Mouse (Mus musculus) intestine, embryonic 16.5 days (tissue): ENCODE measurements around the gene Tet3. TPM values are rescaled to one million over a fixed set of nuclear protein-coding genes. Genes with fewer than 3 reads are reported as not detected.

Experiments used
- ATAC-seq: fragments of 200-750 bp; cut with Nextera tagmentation; 2 replicates; pipeline ENCODE4 v1.8.0; 2017; ENCODE audit warnings: moderate TSS enrichment, moderate library complexity
- H3K27ac ChIP-seq: fragments of 300-500 bp; sonication (generic); 2 replicates; pipeline ENCODE4 v1.5.1; 2014; ENCODE audit warnings: mild to moderate bottlenecking, low read length
- H3K27me3 ChIP-seq: fragments of 300-500 bp; sonication (generic); replicated peaks from 2 replicates; pipeline ENCODE4 v1.6.1; 2014; ENCODE audit warnings: low read length, control low read depth, mixed read lengths; ENCODE audit not compliant: control insufficient read depth, insufficient read depth
- H3K36me3 ChIP-seq: fragments of 300-500 bp; sonication (generic); 2 replicates; pipeline ENCODE4 v1.6.1; 2014; ENCODE audit warnings: low read length, control low read depth; ENCODE audit not compliant: control insufficient read depth, insufficient read depth
- H3K4me1 ChIP-seq: fragments of 300-500 bp; sonication (generic); 2 replicates; pipeline ENCODE4 v1.6.1; 2014; ENCODE audit warnings: low read length, control low read depth, mixed read lengths; ENCODE audit not compliant: control insufficient read depth, insufficient read depth
- H3K4me2 ChIP-seq: fragments of 300-500 bp; sonication (generic); 2 replicates; pipeline ENCODE4 v1.6.1; 2014; ENCODE audit warnings: low read depth, low read length, control low read depth
- H3K4me3 ChIP-seq: fragments of 300-500 bp; sonication (generic); 2 replicates; pipeline ENCODE4 v1.5.1; 2014; ENCODE audit warnings: mild to moderate bottlenecking, low read length
- H3K9ac ChIP-seq: fragments of 300-500 bp; sonication (generic); 2 replicates; pipeline ENCODE4 v1.6.1; 2014; ENCODE audit warnings: low read depth, low read length
- H3K9me3 ChIP-seq: fragments of 300-500 bp; sonication (generic); 2 replicates; pipeline ENCODE4 v1.6.1; 2016; ENCODE audit warnings: low read length, control low read depth; ENCODE audit not compliant: control insufficient read depth
- whole genome bisulfite sequencing: fragments of 180-500 bp; shearing (Covaris S2); extraction: QIAGEN DNeasy Blood & Tissue Kit; methylation state at CpG from one replicate; pipeline ENCODE4 v1.1.7; 2014; 5-methylcytosine and 5-hydroxymethylcytosine counted together
- polyA plus RNA-seq: library from polyadenylated mRNA; unstranded; fragments of >200 nt; fragmentation: Nextera tagmentation; extraction: Ambion mirVana; gene quantifications from 2 replicates; pipeline ENCODE4 v1.2.1, GENCODE M21; 2015

The Tet3 gene
- polyA plus RNA-seq, 1 experiment from 2014 or later, result 40.1 TPM

DNA sequence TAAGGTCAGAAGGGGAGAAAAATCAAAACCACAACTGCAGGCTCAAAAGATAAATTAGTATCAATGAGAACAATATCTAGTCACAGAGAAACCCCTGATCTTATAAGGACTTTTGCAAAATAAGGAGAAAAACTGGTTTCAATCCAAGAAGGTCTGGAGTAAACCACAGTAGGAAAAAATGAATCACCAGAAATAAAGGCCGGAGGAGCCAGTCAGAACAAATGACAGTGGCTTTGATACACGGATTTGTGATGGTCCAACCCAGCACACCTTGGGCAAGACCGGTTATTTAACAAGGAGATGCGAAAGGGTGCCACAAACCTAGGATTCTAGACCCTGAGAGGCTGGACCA lies 34.9 kb downstream of the Tet3 start:
- ATAC-seq, result no peak
- Histone ChIP-seq H3K4me1 (peaks cover 49% of the 10 kb centered on the region), H3K4me2 (no peak overlapping the region), H3K9ac (no peak overlapping the region), H3K27me3 (no peaks in the 10 kb centered on the region), H3K4me3 (no peak overlapping the region), H3K27ac (peak overlapping the region; percentile 88), H3K9me3 (no peaks in the 10 kb centered on the region), H3K36me3 (0 out of 2 replicates have a peak, but pooled peaks cover 2% of the 10 kb centered on the region)
- 80% methylated on average over 4 of the region's 4 CpGs for WGBS

DNA sequence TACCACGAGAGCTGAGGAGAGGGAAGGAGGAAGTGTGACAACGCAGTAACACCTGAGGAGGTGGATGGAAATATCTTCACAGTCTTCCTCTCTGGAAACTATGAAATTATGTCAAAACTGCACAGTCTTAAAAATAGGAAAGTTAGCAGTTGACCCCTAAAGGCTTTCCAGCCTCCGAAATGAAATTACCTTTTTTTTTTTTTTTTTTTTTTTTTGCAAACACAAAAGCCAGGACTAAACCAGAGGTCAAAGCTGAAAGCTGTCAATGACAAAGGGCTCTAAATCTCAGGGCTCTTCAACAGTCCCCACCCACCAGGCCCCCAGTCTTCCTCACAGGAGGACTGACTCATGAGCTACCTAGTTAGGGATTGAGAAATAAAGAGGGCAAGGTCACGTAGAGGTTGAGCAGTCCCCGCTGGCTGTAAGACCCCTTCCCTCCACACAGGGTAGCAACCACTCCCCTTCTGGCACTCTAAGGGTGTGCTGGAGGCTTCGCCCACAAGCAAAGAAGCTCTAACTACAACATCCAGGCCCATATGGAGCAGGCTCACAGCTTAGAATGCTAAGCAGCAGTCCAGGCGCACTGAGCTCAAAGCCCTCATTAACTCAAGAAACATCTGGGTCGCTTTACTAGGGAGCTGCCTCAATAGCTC lies 35.4 kb downstream of the Tet3 start:
- H3K4me2 ChIP-seq, result no peak overlapping the region
- H3K27ac ChIP-seq, result peak overlapping the region; percentile 88
- no peak for ATAC-seq
- H3K9me3 ChIP-seq, result no peaks in the 10 kb centered on the region
- H3K9ac ChIP-seq, result peak overlapping the region; percentile 26; the same call in 1 of the 2 replicates
- H3K4me3 ChIP-seq, result no peak overlapping the region
- no peaks in the 10 kb centered on the region for H3K27me3 ChIP-seq
- H3K4me1 ChIP-seq, result peaks cover 49% of the 10 kb centered on the region
- 47% methylated on average over 8 of the region's 8 CpGs for WGBS
- 0 out of 2 replicates have a peak, but pooled peaks cover 2% of the 10 kb centered on the region for H3K36me3 ChIP-seq

DNA sequence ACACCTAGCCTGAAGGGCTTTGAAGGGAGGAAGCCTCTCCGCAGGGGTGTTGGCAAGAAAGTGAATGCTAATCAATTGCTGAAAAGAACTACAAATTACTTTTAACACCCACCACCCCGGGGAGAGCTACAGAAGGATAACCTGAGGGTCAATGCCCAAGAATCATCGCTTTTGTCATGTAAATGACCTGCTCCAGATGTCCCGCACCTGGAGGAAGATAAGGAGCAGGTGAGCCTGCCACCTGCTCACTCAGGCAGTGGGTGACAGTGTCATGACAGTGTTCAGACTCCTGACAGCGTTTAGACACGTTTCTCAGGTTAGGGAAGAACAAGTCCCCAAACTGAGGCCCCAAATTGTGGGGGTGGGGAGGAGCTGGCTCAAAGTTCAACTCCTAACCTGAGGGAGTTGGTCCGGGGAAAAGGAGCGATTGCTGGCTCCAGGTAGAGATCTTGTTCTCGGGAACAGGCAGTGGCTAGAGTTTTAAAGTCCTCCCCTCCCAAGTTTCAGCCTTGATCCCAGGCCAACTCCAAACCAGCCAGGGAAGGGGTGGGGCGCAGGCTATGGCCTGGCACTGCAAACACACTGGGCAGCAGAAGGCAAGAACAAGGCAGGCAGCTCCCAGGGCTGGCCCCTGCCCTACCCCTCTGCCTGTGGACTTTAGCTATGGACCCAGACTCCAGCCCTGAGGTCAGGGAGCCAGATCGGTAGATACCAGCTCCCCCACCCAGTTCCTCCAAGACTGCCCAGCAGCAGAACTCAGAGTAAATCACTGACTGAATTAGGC lies 36.8 kb downstream of the Tet3 start:
- Histone ChIP-seq H3K27me3 (no peaks in the 10 kb centered on the region), H3K4me1 (peaks cover 49% of the 10 kb centered on the region), H3K9ac (peak overlapping the region; percentile 25; the same call in 1 of the 2 replicates), H3K4me3 (no peak overlapping the region), H3K27ac (peak overlapping the region; percentile 88), H3K4me2 (0 out of 2 replicates have a peak overlapping the region, but pooled peaks have one; percentile 1), H3K36me3 (0 out of 2 replicates have a peak, but pooled peaks cover 2% of the 10 kb centered on the region), H3K9me3 (no peaks in the 10 kb centered on the region)
- WGBS, result 21% methylated on average over 11 of the region's 11 CpGs
- ATAC-seq, result peak; percentile 98

DNA sequence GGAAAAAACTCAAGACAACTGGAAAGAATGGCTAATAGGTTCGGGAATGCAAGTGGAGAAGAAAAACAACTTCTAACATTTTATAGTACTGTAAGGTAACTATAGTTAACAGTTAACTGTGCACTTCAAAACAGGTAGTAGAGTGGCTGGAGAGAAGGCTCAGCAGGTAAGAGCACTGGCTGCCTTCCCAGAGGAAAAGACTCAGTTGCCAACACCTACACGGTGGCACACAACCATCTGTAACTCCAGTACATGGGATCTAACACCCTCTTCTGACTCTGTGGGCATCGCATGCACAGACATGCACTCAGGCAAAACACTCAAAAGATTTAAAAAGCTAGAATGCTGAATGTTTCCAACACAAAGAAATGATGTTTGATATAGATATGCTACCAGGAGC lies 39.4 kb downstream of the Tet3 start:
- Histone ChIP-seq H3K27ac (no peak overlapping the region; the same call in 1 of the 2 replicates), H3K9me3 (no peaks in the 10 kb centered on the region), H3K4me1 (peaks cover 60% of the 10 kb centered on the region), H3K4me2 (no peak overlapping the region), H3K36me3 (no peaks in the 10 kb centered on the region), H3K4me3 (no peak overlapping the region), H3K27me3 (no peaks in the 10 kb centered on the region), H3K9ac (no peak overlapping the region)
- WGBS, result 88% methylated on average over 3 of the region's 3 CpGs
- no peak for ATAC-seq

DNA sequence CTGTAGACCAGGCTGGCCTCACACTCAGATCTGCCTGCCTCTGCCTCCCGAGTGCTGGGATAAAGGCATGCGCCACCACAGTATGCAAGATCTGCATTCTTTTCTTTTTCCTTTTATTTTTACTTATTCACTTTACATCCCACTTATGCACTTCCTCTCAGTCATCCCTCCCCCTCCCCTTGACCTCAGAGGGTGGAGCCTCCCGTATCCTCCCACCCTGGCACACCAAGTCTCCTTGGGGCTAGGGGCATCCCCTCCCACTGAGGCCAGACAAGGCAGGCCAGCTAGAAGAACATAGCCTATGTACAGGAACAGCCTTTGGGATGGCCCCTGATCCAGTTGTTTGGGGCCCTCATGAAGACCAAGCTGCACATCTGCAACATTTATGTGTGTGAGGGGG lies 41.4 kb downstream of the Tet3 start:
- H3K9ac ChIP-seq, result no peak overlapping the region
- no peak overlapping the region for H3K27ac ChIP-seq
- peaks cover 64% of the 10 kb centered on the region for H3K4me1 ChIP-seq
- WGBS, result 75% methylated on average over 3 of the region's 3 CpGs
- no peak overlapping the region for H3K4me2 ChIP-seq
- ATAC-seq, result no peak
- H3K36me3 ChIP-seq, result no peaks in the 10 kb centered on the region
- no peak overlapping the region for H3K4me3 ChIP-seq
- H3K27me3 ChIP-seq, result no peaks in the 10 kb centered on the region
- H3K9me3 ChIP-seq, result no peaks in the 10 kb centered on the region

DNA sequence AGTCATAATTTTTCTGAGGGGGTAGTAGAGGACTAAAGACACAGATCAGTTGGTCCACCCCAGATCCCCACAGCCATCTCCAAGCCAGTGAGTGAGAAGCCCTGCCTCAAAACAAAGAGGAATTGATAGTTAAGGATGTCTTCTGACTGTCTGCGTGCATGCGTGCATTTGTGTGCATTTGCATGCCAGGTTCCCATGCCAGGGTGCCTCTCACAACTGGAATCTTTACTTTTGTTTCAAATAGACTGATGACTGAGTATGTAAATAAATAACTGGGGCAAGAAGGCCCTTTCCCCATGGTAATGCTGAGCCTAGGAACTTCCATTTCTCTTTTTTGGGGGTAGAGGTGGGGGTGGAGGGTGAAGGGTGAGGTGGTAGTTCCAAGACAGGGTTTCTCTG lies 41.8 kb downstream of the Tet3 start:
- Histone ChIP-seq H3K4me3 (no peak overlapping the region), H3K4me1 (peaks cover 68% of the 10 kb centered on the region), H3K4me2 (no peak overlapping the region), H3K9me3 (no peaks in the 10 kb centered on the region), H3K9ac (no peak overlapping the region), H3K27ac (peak overlapping the region; percentile 65; the same call in 1 of the 2 replicates), H3K27me3 (no peaks in the 10 kb centered on the region), H3K36me3 (no peaks in the 10 kb centered on the region)
- 76% methylated on average over 2 of the region's 2 CpGs for WGBS
- no peak for ATAC-seq

DNA sequence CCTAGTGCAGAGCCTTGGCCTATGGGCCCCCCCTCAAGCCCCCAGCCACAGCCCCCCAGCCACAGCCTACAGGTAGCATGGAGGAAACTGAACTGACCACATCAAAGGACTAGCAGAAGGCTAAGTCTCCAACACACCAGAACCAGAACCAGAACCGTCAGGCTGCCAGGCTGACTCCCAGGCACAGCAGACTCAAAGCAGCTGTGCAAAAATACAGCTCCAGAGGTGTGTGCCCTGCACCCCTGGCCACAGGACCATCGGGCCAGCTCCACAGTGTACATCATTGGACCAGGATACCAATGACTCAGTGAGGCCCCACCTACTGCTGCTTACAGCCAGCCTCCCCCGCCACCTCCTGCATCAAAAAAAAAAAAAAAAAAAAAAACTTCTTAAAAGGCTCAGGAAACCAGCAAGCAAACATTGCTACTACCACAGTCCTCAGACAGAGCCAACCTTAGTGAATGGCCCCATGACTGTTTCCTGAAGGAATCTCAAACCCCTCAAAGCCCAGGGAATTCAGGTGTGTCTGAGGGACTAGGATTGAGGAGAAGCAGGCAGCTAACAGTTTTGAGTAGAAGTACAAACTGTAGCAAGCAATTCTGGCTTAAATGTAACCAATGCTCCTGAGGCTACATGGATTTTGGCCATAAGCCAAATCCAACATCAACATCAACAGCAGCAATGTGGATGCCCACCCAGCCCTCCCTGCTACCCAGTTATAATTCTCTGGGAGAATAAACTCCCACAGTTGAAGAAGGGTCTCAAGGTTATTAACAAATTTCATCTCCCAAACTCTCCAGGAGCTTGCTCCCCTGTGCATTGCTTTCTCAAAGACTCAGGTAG lies 42.4 kb downstream of the Tet3 start:
- Histone ChIP-seq H3K4me2 (peak overlapping the region; percentile 26; the same call in 1 of the 2 replicates), H3K27ac (peak overlapping the region; percentile 65), H3K9ac (no peak overlapping the region), H3K4me1 (peaks cover 70% of the 10 kb centered on the region), H3K4me3 (no peak overlapping the region), H3K9me3 (no peaks in the 10 kb centered on the region), H3K27me3 (no peaks in the 10 kb centered on the region), H3K36me3 (no peaks in the 10 kb centered on the region)
- peak; percentile 53 for ATAC-seq
- 62% methylated on average over 3 of the region's 3 CpGs for WGBS

DNA sequence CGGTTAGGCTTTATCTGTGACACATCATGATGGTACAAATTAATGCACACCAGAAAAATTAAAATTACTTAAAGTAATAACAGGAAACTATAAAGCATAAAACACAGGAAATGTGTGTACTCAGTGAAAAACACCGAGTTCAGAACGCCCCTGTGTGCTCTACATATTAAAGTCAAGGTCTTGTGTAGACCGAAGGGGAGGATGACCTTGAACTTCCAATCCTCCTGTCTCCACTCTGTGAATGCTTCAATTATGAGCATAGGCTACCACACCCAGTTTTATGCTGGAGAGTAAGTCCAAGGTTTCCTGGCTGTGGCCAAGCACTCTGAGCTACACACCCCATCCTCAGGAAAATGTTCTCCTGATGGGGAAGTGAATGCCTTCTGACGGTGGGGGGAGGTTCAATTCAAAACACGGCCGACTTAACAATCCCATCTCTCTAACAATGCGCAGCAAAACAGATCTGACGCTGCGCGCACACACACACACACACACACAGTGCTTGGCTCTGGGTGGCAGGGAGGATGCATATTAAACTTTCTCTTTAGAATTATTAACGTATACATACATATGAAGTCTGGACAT lies 43.4 kb downstream of the Tet3 start:
- peaks cover 70% of the 10 kb centered on the region for H3K4me1 ChIP-seq

More for the DNA sequence above, 43.4 kb downstream of the Tet3 start:
- Histone ChIP-seq H3K36me3 (no peaks in the 10 kb centered on the region), H3K4me2 (peak overlapping the region; percentile 9; the same call in 1 of the 2 replicates), H3K27me3 (no peaks in the 10 kb centered on the region), H3K9me3 (no peaks in the 10 kb centered on the region), H3K27ac (peak overlapping the region; percentile 65), H3K9ac (no peak overlapping the region), H3K4me3 (no peak overlapping the region)
- peak; percentile 80 for ATAC-seq
- 64% methylated on average over 12 of the region's 12 CpGs for WGBS
